Mouse (Mus musculus) neural tube, embryonic 12.5 days (tissue): ENCODE data around the gene Ces2f. TPM values are rescaled to one million over a fixed set of nuclear protein-coding genes. Genes with fewer than 3 reads are reported as not detected.

Source experiments
- ATAC-seq: fragments of 200-750 bp; cut with Nextera tagmentation; 2 replicates; pipeline ENCODE4 v1.8.0; 2017; ENCODE audit warnings: low read depth, mild to moderate bottlenecking, moderate TSS enrichment, moderate library complexity; ENCODE audit not compliant: low FRiP score
- H3K27ac ChIP-seq: fragments of 300-500 bp; sonication (generic); 2 replicates; pipeline ENCODE4 v1.5.1; 2016
- H3K27me3 ChIP-seq: fragments of 300-500 bp; sonication (generic); replicated peaks from 2 replicates; pipeline ENCODE4 v1.6.1; 2016; ENCODE audit warnings: mild to moderate bottlenecking
- H3K36me3 ChIP-seq: fragments of 300-500 bp; sonication (generic); 2 replicates; pipeline ENCODE4 v1.6.1; 2016; ENCODE audit warnings: mild to moderate bottlenecking
- H3K4me1 ChIP-seq: fragments of 300-500 bp; sonication (generic); 2 replicates; pipeline ENCODE4 v1.6.1; 2016
- H3K4me2 ChIP-seq: fragments of 300-500 bp; sonication (generic); replicated peaks from 2 replicates; pipeline ENCODE4 v1.6.1; 2016; ENCODE audit warnings: mild to moderate bottlenecking
- H3K4me3 ChIP-seq: fragments of 300-500 bp; sonication (generic); 2 replicates; pipeline ENCODE4 v1.5.1; 2016
- H3K9ac ChIP-seq: fragments of 300-500 bp; sonication (generic); 2 replicates; pipeline ENCODE4 v1.6.1; 2016; ENCODE audit warnings: mild to moderate bottlenecking
- H3K9me3 ChIP-seq: fragments of 300-500 bp; sonication (generic); 2 replicates; pipeline ENCODE4 v1.6.1; 2016; ENCODE audit warnings: mild to moderate bottlenecking
- WGBS: fragments of 180-500 bp; shearing (Covaris S2); methylation state at CpG from one replicate; pipeline ENCODE4 v1.1.7; 2016; 5-methylcytosine and 5-hydroxymethylcytosine counted together
- polyA plus RNA-seq: library from polyadenylated mRNA; unstranded; fragments of >200 nt; fragmentation: Nextera tagmentation; extraction: Ambion mirVana; gene quantifications from 2 replicates; pipeline ENCODE4 v1.2.1, GENCODE M21; 2016

Gene Ces2f
- polyA plus RNA-seq, 1 experiment from 2014 or later: not detected

DNA sequence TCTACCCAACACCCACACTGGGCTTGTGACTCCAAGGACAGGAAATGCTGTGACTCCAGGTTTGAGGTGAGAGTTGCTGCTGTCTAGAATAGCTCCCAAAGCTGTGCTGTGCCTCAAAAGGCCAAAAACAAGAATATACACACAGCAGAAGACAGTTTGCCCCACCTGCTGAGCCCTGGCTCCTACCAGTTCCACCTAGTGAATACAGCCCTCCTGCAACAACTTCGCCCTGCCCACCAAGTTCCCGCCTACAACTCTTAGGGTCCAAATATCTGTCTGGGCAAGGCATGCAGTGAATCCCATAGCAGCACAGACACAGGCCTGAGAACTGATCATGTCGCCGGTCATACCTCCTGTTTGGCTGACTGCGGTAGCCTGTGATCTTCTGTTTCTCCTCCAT, 37.0 kb downstream of the Ces2f start:
- Histone ChIP-seq H3K27ac (no peak overlapping the region), H3K4me2 (no peak overlapping the region), H3K9me3 (peaks cover 14% of the 10 kb centered on the region), H3K4me1 (no peaks in the 10 kb centered on the region), H3K27me3 (no peaks in the 10 kb centered on the region), H3K9ac (no peak overlapping the region), H3K36me3 (no peaks in the 10 kb centered on the region), H3K4me3 (no peak overlapping the region)
- WGBS: 88% methylated on average over 5 of the region's 5 CpGs
- ATAC-seq: no peak

DNA sequence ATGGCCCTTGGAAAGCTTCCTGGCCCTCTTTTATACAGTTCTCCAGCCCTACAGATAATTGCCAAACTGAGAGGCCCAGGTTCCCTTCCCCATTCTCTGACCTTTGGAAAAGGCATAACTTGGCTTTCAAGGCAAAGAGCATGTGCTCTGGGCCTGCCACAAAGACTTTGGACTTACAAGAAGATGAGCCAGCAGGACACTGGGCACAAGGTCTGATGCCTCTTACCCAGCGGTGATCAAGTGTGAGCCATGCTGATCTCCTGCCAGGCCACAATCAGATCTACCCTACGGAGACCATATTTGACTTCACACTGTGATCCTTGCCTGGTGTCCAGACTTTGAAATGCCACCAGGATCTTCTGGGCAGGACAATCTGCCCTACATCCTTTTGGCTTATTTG, 37.8 kb downstream of the Ces2f start:
- H3K27me3 ChIP-seq: no peaks in the 10 kb centered on the region
- no peak overlapping the region for H3K4me3 ChIP-seq
- no peak overlapping the region for H3K4me2 ChIP-seq
- no peaks in the 10 kb centered on the region for H3K4me1 ChIP-seq
- H3K9ac ChIP-seq: no peak overlapping the region
- peaks cover 7% of the 10 kb centered on the region; the same call in 1 of the 2 replicates for H3K9me3 ChIP-seq
- ATAC-seq: no peak
- H3K36me3 ChIP-seq: no peaks in the 10 kb centered on the region
- 94% methylated on average over 2 of the region's 2 CpGs for WGBS
- H3K27ac ChIP-seq: no peak overlapping the region

- H3K4me1 ChIP-seq: no peaks in the 10 kb centered on the region
- 79% methylated on average over 6 of the region's 6 CpGs for WGBS
These were observed 51.0 kb downstream of the Ces2f start for GRCm38 (mm10) chr8:104998191-104998590.

DNA sequence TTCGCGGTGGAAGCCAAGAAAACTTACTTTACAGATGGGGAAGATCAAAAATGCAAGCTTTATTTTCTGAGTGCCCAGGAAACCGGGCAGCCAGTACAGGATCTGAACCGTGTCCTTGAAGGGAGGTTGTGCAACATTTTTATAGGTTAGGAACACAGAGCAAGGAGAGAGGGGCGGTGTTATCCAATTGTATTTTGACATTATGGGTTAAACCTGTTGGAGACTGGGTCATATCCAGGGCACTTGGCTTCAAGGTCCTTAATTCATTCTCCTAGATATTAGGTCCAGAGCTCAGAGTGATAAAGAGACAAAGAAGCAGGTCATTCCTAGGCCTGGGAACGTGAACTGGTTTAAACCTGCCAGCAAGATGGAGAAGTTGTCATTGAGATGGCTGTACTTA, 52.0 kb downstream of the Ces2f start:
- no peaks in the 10 kb centered on the region for H3K9me3 ChIP-seq
- no peaks in the 10 kb centered on the region for H3K27me3 ChIP-seq
- ATAC-seq: no peak
- no peak overlapping the region for H3K9ac ChIP-seq
- H3K4me1 ChIP-seq: no peaks in the 10 kb centered on the region
- H3K36me3 ChIP-seq: no peaks in the 10 kb centered on the region
- no peak overlapping the region for H3K27ac ChIP-seq
- WGBS: 86% methylated on average over 6 of the region's 6 CpGs
- no peak overlapping the region for H3K4me3 ChIP-seq
- no peak overlapping the region for H3K4me2 ChIP-seq

More at GRCm38 (mm10) chr8:104998191-104998590, 51.0 kb downstream of the Ces2f start:
- Histone ChIP-seq H3K9me3 (no peaks in the 10 kb centered on the region), H3K9ac (no peak overlapping the region), H3K36me3 (no peaks in the 10 kb centered on the region), H3K27me3 (no peaks in the 10 kb centered on the region), H3K4me2 (no peak overlapping the region), H3K27ac (no peak overlapping the region), H3K4me3 (no peak overlapping the region)
- ATAC-seq: no peak

- WGBS: 86% methylated on average over 7 of the region's 7 CpGs
- Histone ChIP-seq H3K27ac (no peak within 1 kb of the TSS), H3K9ac (no peak within 1 kb of the TSS), H3K4me3 (no peak within 1 kb of the TSS), H3K27me3 (no peaks in the 10 kb centered on the region), H3K9me3 (no peaks in the 10 kb centered on the region), H3K4me1 (no peaks in the 10 kb centered on the region), H3K36me3 (no peaks in the 10 kb centered on the region), H3K4me2 (no peak within 1 kb of the TSS)
- ATAC-seq: no peak
These were observed 53.4 kb downstream of the Ces2f start, which contains the start of gene Ces2h for GRCm38 (mm10) chr8:105000586-105000985. Ces2h (plus strand) TSS chr8:105000853.

Other genes starting within 250 kb of the Ces2f start
- gene Ces2a, start 213.4 kb upstream of the Ces2f start, polyA plus RNA-seq: not detected in 2 replicates
- 0.13 and 0.23 TPM in 2 replicates for gene Ces2b, start 115.8 kb upstream of the Ces2f start, polyA plus RNA-seq
- gene Ces2c, start 100.3 kb upstream of the Ces2f start, polyA plus RNA-seq: not detected in 2 replicates
- gene Ces2e, start 21.1 kb upstream of the Ces2f start, polyA plus RNA-seq: not detected in 2 replicates
- gene Ces2g, start 14.4 kb downstream of the Ces2f start, polyA plus RNA-seq: not detected in 2 replicates
- gene Ces2h, start 53.5 kb downstream of the Ces2f start, polyA plus RNA-seq: not detected in 2 replicates
- not detected in 2 replicates for gene Ces3a, start 101.2 kb downstream of the Ces2f start, polyA plus RNA-seq
- gene Ces3b, start 136.4 kb downstream of the Ces2f start, polyA plus RNA-seq: not detected in 2 replicates
- not detected in 2 replicates for gene Ces4a, start 184.4 kb downstream of the Ces2f start, polyA plus RNA-seq
- 65.8 and 73.1 TPM in 2 replicates for gene Cbfb, start 223.3 kb downstream of the Ces2f start, polyA plus RNA-seq